Mouse (Mus musculus) retina, adult 2 months (tissue): ENCODE data around the gene G2e3.

Source experiments
- DNase-seq: peaks from one replicate; pipeline ENCODE4 v3.0.0-alpha.2; 2012; ENCODE audit warnings: low read depth, low spot score

The G2e3 gene

DNA sequence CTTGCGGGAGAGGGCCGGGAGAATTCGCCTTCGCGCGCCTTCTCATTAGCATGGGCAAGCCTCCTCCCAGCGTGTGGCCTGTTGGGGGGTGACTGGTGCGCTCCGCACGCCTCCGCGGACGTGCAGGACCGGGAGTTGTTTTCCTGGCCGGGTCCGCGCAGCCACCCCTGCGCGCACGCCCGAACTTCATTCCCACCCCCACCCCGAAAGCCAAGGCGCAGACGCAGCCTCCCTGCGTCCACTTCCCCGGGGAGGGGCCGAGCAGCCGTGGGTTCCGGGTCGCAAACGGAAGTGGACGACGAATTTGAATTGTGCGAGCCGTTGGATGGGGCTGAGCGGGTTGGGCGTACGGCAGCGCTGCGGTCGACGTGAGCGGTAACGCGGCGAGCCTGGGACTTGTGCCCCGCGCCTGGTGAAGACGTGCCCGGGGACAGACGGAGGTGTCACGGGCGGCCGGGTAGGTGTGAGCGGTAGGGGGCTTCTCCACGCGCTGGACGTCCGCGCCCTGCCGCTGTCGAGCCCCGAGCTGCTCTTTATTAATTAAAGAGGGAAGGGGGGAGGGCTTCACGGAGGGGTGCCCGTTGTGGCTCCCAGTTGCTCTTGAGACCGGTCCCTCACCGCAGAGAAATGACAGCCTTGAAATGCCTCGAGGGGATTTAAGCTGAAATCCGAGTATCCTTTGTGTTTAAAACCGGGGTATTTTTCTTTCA lies at the start of gene G2e3:
Gene G2e3, plus strand, starts transcription at position 74 of the 710 bp plus-strand sequence.
- DNase-seq, result peak; percentile 60

DNA sequence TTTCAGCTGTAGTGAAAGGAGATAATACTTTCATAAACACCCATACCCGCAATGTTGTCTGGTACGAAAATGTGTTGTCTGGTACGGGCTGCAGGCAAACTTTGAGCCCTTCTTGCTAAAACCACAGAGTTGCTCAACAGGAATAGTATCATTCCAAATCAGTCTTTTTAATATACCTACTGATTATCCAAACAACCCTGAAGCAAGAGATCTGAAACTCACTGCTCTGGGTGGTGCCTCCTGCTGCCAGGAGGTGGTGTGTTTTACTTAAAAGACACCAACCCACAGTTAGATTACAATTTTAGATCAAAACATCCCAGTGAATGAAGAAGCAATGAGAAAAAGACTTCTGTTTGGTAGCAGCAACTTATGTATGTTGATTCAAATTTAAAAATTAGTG lies 24.3 kb upstream of the G2e3 start:
- DNase-seq, result no peak

DNA sequence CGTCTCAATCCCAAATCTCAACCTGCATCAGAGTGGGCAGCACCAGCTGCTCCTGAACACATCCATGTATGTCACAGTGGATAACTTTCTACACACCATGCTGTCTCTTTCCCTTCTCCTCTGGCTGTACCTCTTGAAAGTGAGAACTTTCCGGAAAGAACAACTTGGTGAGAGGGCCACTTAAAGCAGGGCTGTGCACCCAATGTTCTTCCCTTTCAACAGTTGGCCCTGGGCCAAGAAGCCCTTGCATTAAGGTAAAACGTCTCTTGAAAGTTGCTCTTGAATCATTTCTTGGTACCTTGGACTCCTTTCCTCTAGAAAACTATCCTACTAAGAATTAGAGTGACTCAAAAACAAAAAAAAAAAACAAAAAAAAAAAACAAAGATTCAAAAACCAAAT lies 21.0 kb upstream of the G2e3 start:
- no peak for DNase-seq

DNA sequence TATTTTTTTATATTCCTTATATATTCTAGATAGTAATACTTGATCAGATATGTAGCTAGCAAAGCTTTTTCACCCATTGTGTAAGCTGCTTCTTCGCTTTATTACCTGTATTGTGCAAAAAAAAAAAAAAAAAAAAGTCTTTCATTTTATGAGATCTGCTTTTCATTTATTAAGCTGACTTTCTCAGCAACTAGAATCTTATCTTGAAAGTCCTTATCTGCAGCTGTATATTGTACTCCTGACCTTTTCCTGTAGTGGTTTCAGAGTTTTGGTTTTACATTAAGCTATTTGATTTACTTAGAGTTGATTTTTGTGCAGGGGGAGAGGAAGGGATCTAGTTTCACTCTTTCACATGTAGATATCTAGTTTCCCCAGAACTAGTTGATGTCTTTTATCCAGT lies 10.8 kb upstream of the G2e3 start:
- no peak for DNase-seq

DNA sequence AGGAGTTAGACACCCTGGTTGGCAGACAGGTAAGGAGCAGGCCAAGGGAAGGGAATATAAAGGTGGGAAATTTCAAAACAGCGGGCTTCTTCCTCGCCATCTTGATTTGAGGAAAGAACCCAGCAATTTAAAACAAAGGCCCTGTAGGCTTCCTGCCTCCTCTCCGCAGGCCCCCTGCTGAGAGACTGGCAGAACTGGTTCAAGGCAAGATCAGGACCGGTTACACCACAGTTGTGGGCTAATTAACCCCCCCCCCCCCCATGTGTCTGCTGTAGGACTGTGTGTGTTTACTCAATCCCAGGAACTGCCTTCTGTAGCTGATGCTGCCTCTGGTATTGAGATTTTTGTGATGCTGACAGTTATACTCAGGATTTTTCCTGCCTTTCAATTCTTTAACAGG lies 1.7 kb upstream of the G2e3 start:
- DNase-seq, result no peak

DNA sequence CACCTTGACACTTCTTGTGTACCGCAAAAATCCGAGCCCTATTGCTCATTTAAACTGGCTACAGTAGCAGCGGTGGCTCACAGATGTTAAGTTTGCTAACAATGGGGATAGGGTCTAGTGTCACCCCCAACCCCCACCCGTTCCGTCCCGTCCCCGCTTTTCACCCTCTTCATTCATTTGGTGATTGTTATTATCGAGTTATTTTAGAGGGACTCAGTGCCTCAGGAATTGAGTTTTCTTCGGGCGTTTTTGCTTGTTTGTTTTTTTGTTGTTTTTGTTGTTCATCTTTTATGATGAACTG lies 787 bp downstream of the G2e3 start:
- DNase-seq, result no peak

DNA sequence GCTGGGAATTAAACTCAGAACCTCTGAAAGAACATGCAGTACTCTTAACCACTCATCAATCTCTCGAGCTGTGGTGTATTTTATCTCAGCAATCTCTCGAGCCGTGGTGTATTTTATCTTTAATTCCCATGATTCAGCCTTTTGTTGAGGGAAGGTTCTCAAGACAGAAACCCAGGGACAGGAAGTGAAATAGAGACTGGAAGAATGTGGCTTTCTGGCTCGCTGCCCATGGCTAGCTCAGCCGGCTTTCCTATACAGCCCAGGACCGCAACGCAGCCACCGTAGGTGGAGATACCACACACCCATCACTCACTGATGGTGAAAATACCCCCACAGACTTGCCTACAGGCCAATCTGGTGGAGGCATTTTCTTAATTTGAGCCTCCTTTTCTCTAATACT lies 7.4 kb downstream of the G2e3 start:
- DNase-seq, result no peak

DNA sequence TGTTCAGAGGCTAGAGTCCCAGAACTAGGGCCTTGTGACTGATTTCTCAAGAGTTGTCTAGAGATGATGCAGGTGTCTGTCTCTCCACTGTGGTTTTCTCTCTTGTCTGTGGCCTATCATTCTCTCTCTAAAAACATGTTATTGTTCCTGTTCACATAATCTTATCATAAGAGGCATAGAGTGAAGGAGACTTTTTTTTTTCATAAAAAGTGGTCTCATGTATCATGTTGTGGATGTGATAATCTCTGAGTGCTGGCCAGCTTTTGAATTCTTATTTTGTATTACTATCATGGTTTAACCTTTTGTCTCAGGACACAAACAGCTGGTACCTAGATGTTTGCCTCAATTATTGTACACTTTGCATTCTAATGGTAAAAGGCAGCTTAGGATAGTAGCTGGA lies 13.4 kb downstream of the G2e3 start:
- DNase-seq, result no peak

DNA sequence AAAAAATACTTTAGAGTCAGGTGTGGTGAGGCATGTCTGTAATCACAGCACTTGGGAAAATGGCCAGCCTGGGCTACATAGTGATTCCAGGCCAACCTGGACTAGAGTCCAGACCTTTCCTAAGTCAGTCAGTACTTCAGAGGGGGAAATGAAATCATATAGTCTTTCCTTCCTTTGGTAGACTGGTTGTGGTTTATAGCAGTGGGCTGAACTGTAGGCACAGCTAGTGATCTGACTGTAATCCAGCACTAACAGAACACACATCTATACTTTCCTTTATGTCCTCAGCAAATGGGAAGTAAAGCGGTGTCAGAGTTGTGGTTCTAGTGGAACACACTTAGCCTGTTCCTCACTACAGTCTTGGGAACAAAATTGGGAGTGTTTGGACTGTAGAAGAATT lies 15.0 kb downstream of the G2e3 start:
- DNase-seq, result no peak

DNA sequence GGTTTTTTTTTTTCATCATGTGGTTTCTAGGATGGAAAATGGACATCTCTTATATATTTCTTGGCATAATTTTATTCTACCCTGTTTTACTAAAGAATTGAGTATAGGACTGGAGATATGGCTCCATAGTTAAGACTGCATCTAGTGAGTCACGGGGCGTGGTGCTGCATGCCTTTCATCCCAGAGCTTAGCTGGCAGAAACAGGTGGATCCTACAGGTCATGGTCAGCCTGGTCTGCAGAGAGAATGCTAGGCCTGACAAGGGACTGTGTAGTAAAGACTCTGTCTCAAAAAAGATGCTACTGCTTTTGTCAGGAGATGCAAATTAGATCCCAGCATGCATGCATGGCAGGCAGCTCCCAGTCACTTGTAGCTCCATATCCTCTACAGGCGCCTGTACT lies 20.6 kb downstream of the G2e3 start:
- DNase-seq, result no peak

DNA sequence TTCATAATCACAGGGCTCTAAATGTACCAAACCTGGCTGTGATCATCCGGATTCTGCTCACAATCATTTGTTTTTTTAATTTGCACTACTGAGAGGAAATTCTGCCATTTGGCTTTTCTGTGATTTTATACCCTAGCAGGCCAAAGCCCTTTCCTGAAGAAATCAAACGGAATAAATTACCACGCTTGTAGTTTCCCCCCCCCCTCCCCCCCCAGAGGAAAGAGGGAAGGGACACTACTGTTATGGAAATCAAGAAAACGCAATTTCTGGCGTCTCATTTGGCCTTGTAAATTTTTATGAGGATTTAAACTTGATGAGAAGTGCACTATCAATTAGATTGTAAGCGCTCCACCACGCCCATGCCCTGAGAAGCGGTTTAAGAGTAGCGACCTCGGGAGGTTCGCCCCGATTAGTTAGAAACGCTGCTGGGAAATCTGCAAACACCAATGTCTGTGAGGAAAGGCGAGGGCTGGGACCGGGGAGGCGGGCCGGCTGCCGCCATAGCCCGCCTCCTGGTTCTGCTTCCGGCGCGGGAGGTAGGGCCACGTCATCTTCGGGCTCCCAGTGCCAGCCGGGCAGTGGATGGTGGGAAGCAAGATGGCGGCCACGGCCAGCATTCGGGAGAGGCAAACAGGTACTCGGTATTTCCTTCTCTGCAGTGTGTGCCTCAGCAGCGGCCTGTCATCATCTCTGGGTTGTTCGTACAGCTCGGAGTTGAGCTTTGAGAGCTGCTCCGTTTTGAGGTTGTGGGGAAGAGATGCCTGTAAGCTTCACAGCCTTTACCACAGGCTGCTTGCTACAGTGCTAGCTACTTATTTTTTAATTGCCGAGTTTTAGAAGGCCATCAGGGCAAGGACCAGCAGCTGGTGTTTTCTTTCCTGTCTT lies 29.4 kb downstream of the G2e3 start, which contains the start of gene Scfd1:
Gene Scfd1, plus strand, starts transcription at position 508 of the 885 bp plus-strand sequence.
- peak; percentile 85 for DNase-seq

DNA sequence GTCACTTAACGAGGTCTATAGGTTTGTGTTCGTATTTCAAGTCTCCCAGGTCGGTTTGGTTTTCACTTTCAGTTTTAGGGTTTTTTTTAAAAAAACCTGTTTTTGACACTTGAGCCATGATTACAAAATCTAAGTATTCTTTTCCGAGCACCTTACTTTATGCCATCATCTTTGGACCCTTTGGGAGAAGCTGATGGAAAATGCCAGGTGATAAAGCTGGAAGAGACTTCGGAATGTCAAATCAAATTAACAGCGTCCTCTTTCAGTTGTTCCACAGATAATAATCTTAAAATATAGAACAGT lies 30.0 kb downstream of the G2e3 start:
- DNase-seq, result no peak

DNA sequence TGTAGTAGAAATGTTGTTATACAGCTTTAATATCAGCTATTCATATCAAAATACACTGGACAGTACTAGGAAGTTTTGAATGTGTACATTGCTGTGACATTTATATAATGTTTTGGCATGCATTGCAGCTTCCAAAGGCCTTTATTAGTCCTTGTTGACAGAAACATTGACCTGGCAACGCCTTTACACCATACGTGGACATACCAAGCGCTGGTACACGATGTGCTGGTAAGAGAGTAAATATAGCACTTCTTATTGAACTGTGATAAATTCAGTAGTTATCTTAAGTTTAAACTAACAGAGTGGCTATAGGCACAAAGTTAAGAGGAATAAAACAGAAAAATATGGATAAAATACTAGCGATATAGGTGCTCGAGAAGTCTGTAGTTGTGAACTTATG lies 52.0 kb downstream of the G2e3 start:
- no peak for DNase-seq

DNA sequence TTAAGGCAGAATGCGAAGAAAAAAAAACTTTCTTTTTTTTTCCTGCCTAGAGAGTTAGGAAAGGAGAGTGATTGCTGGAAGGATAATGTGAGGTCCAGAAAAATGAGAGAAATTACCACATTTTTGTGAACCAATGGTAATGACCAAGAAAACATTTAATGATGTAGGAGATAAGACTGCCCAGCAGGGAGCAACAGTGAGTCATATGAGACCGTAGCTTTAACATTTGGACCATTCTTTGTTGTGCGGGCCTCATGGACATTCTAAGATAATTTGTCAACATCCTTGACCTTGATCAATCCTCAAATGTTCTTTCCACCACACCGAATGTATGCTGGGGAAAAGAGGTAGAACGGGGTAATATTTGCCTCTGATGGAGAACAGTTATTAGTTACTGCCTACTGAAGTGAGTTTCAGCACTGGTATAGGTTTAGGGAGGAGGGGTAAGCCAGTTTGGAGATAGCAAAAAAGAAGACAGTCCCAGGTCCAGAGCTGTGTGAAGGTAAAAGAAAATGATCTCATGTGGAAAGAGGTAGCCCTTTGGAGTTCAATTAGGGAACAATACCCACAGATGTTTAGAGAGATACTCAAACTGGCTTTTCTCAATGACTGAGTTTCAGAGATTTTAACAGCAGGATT lies 54.3 kb downstream of the G2e3 start:
- DNase-seq, result no peak

DNA sequence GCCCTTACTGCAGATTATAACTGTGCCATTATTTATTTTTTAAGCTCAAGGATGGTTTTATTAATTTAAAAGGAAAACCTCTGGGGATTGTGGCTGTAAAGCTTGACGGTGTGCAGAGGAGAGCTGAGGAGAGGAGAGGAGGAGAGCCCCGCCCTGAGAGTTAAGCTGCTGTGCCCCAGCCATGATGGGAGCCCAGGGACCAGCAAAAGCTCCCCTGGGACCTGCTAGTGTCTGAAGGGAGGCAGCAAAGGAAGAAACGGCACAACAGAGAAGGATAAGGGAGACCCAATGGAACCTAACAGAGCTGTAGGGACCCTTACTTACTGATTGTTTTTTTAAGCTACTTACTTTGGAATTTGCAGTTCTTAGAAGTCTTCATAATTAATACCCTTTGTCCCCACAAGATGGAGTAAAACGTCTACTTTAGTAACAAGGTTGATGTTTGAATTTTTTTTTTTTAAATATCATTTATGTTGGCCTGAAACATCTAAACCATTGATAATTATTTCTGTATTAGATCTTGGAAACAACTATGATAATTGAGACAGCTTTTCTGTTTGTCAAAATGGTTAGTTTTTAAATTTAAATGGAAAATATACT lies 56.2 kb downstream of the G2e3 start:
- DNase-seq, result no peak

DNA sequence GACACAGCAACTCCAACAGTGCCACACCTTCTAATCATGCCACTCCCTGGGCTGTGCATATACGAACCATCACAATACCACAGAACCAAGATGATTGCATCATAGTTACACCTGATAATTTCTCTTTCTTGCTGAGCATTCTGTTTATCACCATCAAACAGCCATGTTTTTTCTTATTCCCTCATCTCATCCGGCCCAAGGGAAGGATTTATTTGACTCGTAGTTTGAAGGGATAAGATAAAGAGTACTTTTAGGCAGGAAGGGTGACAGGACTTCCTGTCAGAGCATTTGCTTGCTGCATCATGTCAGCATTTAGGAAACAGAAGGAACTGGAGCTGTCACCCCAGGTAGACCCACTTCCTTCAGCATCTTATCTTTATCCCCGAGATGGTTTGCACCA lies 63.5 kb downstream of the G2e3 start:
- no peak for DNase-seq
